Mouse (Mus musculus) liver, embryonic 14.5 days (tissue): ENCODE measurements around the gene Serbp1.

Experiments
- CTCF ChIP-seq: IDR thresholded peaks from 2 replicates; pipeline ENCODE4 v1.5.1; 2016; ENCODE audit warnings: antibody characterized with exemption, low read depth, control low read depth
- EP300 ChIP-seq: IDR thresholded peaks from 2 replicates; pipeline ENCODE4 v1.6.1; 2016; ENCODE audit warnings: antibody characterized with exemption, low read depth

- no peak for TF ChIP-seq CTCF
- TF ChIP-seq EP300, result no peak
These were observed 6.5 kb downstream of the Serbp1 start for GRCm38 (mm10) chr6:67244451-67244850.
